Mouse (Mus musculus): ENCODE results near the gene Phf8.

DNA sequence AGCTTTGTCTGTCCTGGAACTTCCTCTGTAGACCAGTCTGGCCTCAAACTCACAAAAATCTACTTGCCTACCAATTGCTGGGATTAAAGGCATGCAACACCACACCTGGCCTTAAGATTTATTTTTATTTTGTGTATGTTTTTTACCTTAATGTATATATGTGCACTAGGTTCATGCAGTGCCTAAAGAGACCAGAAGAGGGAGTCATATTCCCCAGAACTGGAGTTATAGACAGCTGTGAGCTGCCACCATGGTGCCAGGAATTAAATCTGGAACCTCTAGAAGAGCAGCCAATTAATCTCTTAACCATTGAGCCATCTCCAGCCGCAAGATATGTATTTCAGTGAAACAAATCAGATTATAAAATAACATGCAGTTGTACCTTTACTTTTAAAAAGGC lies 54.7 kb downstream of the Phf8 start:
- TF ChIP-seq POLR2A (IDR thresholded peaks at IDR 0.05; ENCODE audit: insufficient read depth, low read depth, low read length) (no peak), CTCF (IDR thresholded peaks at IDR 0.05; ENCODE audit: insufficient read depth, low read depth, low read length) (no peak)

Measured in olfactory bulb, adult 2 months (tissue).